ENCODE assay signal across 8 mouse cellular contexts in the genomic region with DNA sequence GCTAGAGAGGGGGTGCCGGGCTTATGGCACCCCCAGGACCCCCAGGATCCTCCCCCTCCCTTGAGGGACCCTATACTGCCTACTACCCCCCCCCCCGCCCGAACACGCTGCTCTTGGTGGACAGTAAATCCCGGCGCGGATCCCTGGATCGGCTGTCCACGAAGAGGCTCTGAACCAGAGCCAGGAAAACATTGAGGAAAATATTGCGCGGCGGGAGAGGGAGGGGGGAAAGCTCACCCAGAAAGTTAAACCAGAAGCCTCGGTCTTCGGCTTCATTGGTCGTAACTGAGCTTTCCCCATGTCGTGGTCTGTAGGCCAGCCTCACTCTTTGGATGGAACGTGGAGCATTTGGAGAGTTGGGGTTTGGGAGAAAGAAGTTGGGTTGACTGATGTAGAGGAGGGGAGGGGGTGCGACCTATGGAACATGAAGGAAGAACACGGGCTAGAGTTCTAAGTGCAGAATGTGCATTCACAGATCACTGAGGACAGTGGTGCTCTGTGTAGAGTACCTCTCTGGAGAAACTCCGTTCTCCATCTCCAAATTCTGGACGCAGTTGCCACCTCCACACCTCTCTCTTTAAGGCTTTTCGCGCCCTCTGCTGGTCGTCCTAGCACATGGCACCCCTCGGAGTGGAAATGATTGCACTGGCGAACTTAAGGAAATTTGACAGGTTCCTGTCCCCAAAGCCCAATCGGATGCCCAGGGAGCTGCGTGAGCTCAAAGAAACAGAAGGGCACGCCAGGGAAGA. TPM values are rescaled to one million over a fixed set of nuclear protein-coding genes. Genes with fewer than 3 reads are reported as not detected.
DNase-seq lines count a peak whose midpoint lies in the region; ATAC-seq and TF ChIP-seq lines count a peak whose summit lies in the region.

Gene Gli1 (minus strand): TSS at position 84 of the 749 bp plus-strand sequence.

- H3K4me2 ChIP-seq in heart, embryonic 13.5 days: peak within 1 kb of the TSS; percentile 96
- peak within 1 kb of the TSS; percentile 86 for H3K4me2 ChIP-seq in kidney, postnatal 0 days (ENCODE audit: low read length)
- peak within 1 kb of the TSS; percentile 70 for H3K4me2 ChIP-seq in liver, embryonic 15.5 days
- peak within 1 kb of the TSS; percentile 60 for H3K4me2 ChIP-seq in neural tube, embryonic 13.5 days

- peak; percentile 90 for DNase-seq in CD4-positive, CD25-positive, alpha-beta regulatory T cell, adult 2 months (ENCODE audit: low read depth, low spot score)
- peak; percentile 93 for DNase-seq in brain, adult 2 months (ENCODE audit: low read depth, low spot score)
- peak; percentile 91 for DNase-seq in kidney, postnatal 0 days (ENCODE audit: low spot score)
- peak; percentile 56 for DNase-seq in telencephalon, adult 2 months (ENCODE audit: low read depth, low spot score)

- peak; percentile 94 for TF ChIP-seq CTCF in kidney, postnatal 0 days (IDR thresholded peaks at IDR 0.05; ENCODE audit: low read depth)

- H3K27me3 ChIP-seq in heart, embryonic 13.5 days (replicated peaks): peaks cover 50% of the 10 kb centered on the region
- H3K27me3 ChIP-seq in kidney, postnatal 0 days (ENCODE audit: insufficient read depth, low read length): 0 out of 2 replicates have a peak, but pooled peaks cover 7% of the 10 kb centered on the region
- peaks cover 64% of the 10 kb centered on the region for H3K27me3 ChIP-seq in liver, embryonic 15.5 days
- peaks cover 37% of the 10 kb centered on the region for H3K27me3 ChIP-seq in neural tube, embryonic 13.5 days

- H3K4me1 ChIP-seq in heart, embryonic 13.5 days: peaks cover 34% of the 10 kb centered on the region
- H3K4me1 ChIP-seq in kidney, postnatal 0 days (replicated peaks; ENCODE audit: insufficient read depth, low read length): peaks cover 7% of the 10 kb centered on the region; the same call in 1 of the 2 replicates
- peaks cover 35% of the 10 kb centered on the region for H3K4me1 ChIP-seq in liver, embryonic 15.5 days (replicated peaks)
- H3K4me1 ChIP-seq in neural tube, embryonic 13.5 days (replicated peaks): peaks cover 37% of the 10 kb centered on the region

- peak; percentile 74 for ATAC-seq in erythroblast, adult 5-6 weeks (replicated peaks; ENCODE audit: low FRiP score, poor library complexity, severe bottlenecking)
- no peak for ATAC-seq in heart, embryonic 13.5 days (ENCODE audit: extremely low read depth, insufficient number of reproducible peaks, low FRiP score, low TSS enrichment)
- ATAC-seq in kidney, postnatal 0 days (replicated peaks; ENCODE audit: low FRiP score, low read depth): 0 out of 2 replicates have a peak, but pooled peaks have one; percentile 17
- ATAC-seq in liver, embryonic 15.5 days (ENCODE audit: insufficient read depth): no peak
- ATAC-seq in neural tube, embryonic 13.5 days (ENCODE audit: low read depth): peak; percentile 20; the same call in 1 of the 2 replicates

- H3K9ac ChIP-seq in heart, embryonic 13.5 days: peak within 1 kb of the TSS; percentile 71
- H3K9ac ChIP-seq in kidney, postnatal 0 days (ENCODE audit: low read depth, low read length): peak within 1 kb of the TSS; percentile 50
- H3K9ac ChIP-seq in liver, embryonic 15.5 days: no peak within 1 kb of the TSS
- peak within 1 kb of the TSS; percentile 59 for H3K9ac ChIP-seq in neural tube, embryonic 13.5 days

- no peak within 1 kb of the TSS for H3K27ac ChIP-seq in heart, embryonic 13.5 days (replicated peaks)
- H3K27ac ChIP-seq in kidney, postnatal 0 days: peak within 1 kb of the TSS; percentile 89
- no peak within 1 kb of the TSS for H3K27ac ChIP-seq in liver, embryonic 15.5 days (replicated peaks)
- H3K27ac ChIP-seq in neural tube, embryonic 13.5 days (replicated peaks): peak within 1 kb of the TSS; percentile 33; the same call in 1 of the 2 replicates

- under 1% methylated on average over 29 of the region's 29 CpGs for WGBS in heart, embryonic 13.5 days
- under 1% methylated on average over 29 of the region's 29 CpGs for WGBS in kidney, postnatal 0 days
- whole genome bisulfite sequencing in liver, embryonic 15.5 days (ENCODE audit: insufficient replicate concordance): under 1% methylated on average over 29 of the region's 29 CpGs
- WGBS in neural tube, embryonic 13.5 days: under 1% methylated on average over 29 of the region's 29 CpGs

- H3K9me3 ChIP-seq in heart, embryonic 13.5 days: no peaks in the 10 kb centered on the region
- H3K9me3 ChIP-seq in kidney, postnatal 0 days (replicated peaks; ENCODE audit: low read length): no peaks in the 10 kb centered on the region
- no peaks in the 10 kb centered on the region for H3K9me3 ChIP-seq in liver, embryonic 15.5 days (replicated peaks)
- no peaks in the 10 kb centered on the region for H3K9me3 ChIP-seq in neural tube, embryonic 13.5 days

- no peaks in the 10 kb centered on the region for H3K36me3 ChIP-seq in heart, embryonic 13.5 days
- H3K36me3 ChIP-seq in kidney, postnatal 0 days (ENCODE audit: insufficient read depth, low read length): no peaks in the 10 kb centered on the region
- no peaks in the 10 kb centered on the region for H3K36me3 ChIP-seq in liver, embryonic 15.5 days (replicated peaks)
- H3K36me3 ChIP-seq in neural tube, embryonic 13.5 days: no peaks in the 10 kb centered on the region

- peak within 1 kb of the TSS; percentile 57 for H3K4me3 ChIP-seq in heart, embryonic 13.5 days
- H3K4me3 ChIP-seq in kidney, postnatal 0 days (replicated peaks; ENCODE audit: low read depth, low read length): peak within 1 kb of the TSS; percentile 47
- peak within 1 kb of the TSS; percentile 41 for H3K4me3 ChIP-seq in liver, embryonic 15.5 days (replicated peaks)
- H3K4me3 ChIP-seq in neural tube, embryonic 13.5 days: peak within 1 kb of the TSS; percentile 36

RNA-seq across cellular contexts. Expression of gene Gli1, which starts in this region (rescaled TPM):
- not detected in 2 replicates for total RNA-seq in erythroblast, adult 5-6 weeks (2015; ENCODE audit: low replicate concordance)
- total RNA-seq in erythroblast, adult 5-6 weeks (2017; ENCODE audit: low replicate concordance): not detected in 2 replicates
- polyA plus RNA-seq in heart, embryonic 13.5 days (2015; fragmentation: Nextera tagmentation; extraction: Ambion mirVana): 0.93 and 1.4 TPM in 2 replicates
- polyA plus RNA-seq in kidney, postnatal 0 days (2015; fragmentation: Nextera tagmentation; extraction: Ambion mirVana): 3.3 and 4.1 TPM in 2 replicates
- 0.31 and 0.32 TPM in 2 replicates for polyA plus RNA-seq in liver, embryonic 15.5 days (2015; fragmentation: Nextera tagmentation; extraction: Ambion mirVana)
- polyA plus RNA-seq in neural tube, embryonic 13.5 days (2015; fragmentation: Nextera tagmentation; extraction: Ambion mirVana): 2.2 and 2.9 TPM in 2 replicates

Comparison
In these comparisons a context has a peak if more than half of its experiments do, and no peak if none do; other contexts are left out.
1. Peak in ATAC-seq in erythroblast, adult 5-6 weeks; RNA of the gene not detected or under 1 TPM.
2. ATAC-seq: peak in kidney, postnatal 0 days (single experiment) and neural tube, embryonic 13.5 days (single experiment); none in heart, embryonic 13.5 days (single experiment) and liver, embryonic 15.5 days (single experiment).
3. H3K27ac ChIP-seq: peak in kidney, postnatal 0 days (single experiment) and neural tube, embryonic 13.5 days (single experiment); none in heart, embryonic 13.5 days (single experiment) and liver, embryonic 15.5 days (single experiment).
4. Peak in every context shown above with its lines, with median percentiles within 50 percentile points of each other: DNase-seq, H3K4me2 ChIP-seq and H3K4me3 ChIP-seq.